Mouse (Mus musculus): ENCODE results near the gene Hps6.

DNA sequence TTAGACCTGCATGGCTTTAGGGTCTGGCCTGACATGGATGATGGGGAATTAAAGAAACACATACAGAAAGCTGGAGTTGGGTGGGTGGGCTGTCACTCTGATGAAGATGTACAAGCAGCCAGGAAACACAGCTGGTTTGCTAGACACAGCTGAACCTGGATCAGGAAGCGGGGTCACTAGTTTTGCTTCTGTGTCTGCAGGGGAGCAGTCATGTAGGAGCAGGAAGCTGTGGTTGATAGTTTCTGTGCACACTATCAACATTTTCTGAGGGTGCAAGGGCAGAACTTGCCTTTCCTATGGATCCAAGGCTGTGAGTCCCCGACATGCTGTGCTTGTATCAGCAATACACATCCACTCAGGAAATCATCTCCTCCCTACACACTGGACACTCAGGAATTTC, 47.2 kb downstream of the Hps6 start:
- TF ChIP-seq POLR2A (IDR thresholded peaks at IDR 0.05; ENCODE audit: borderline replicate concordance, extremely low read depth, low read depth, low read length), result no peak
- TF ChIP-seq CTCF (IDR thresholded peaks at IDR 0.05; ENCODE audit: insufficient read depth, low read length), result no peak

All from lung, adult 2 months (tissue).